Mouse (Mus musculus) lung, postnatal 0 days (tissue): ENCODE data around the gene Tjap1.

ENCODE experiments used
- CTCF ChIP-seq: IDR thresholded peaks from 2 replicates; pipeline ENCODE4 v1.5.1; 2016; ENCODE audit warnings: antibody characterized with exemption, mild to moderate bottlenecking
- EP300 ChIP-seq: IDR thresholded peaks from 2 replicates; pipeline ENCODE4 v1.6.1; 2016; ENCODE audit warnings: antibody characterized with exemption, mild to moderate bottlenecking, control low read depth

GRCm38 (mm10) chr17:46273803-46274236 lies 9.0 kb downstream of the Tjap1 start:
- TF ChIP-seq CTCF (no peak), EP300 (no peak)
